Mouse (Mus musculus) embryo, embryonic 11.5 days (tissue): ENCODE data around the gene Map3k12.

ENCODE experiments used
- DNase-seq: peaks from one replicate; pipeline ENCODE4 v3.0.0-alpha.2; 2012; ENCODE audit warnings: low read depth, low spot score

Gene Map3k12

DNA sequence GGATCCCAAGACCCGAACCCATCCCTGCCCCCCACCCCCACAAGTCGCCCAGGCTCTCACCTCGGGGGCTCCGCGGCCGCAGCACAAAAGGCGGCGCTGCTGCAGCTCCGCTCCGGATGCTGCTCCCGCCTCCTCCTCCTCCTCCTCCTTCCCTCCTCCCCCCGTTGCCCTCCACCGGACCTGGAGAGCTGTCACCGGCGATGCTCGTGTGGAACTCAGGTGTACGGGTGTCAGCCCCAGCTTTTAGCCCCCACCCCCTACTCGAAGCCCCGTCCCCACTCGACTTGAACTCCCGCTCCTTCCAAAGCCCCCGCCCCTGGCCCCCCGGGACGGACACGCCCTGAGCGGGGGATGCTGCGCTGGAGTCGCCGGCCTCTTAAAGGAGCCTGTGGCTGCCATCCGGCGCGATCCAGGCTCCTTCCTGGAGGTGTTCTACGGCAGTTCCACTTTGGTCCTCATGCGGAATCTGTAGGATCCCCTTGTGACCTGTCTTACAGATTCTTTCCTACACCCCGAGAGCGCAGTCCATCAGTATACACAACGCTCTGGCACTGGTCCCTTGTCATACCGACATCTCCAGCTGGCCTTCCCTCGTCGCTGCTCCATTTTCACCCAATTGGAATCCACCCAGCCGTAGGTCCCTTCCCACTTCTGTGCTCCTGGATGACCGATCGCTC is at the start of gene Map3k12:
Gene Map3k12 (minus strand): TSS at position 337 of the 677 bp plus-strand sequence.
- DNase-seq = no peak

DNA sequence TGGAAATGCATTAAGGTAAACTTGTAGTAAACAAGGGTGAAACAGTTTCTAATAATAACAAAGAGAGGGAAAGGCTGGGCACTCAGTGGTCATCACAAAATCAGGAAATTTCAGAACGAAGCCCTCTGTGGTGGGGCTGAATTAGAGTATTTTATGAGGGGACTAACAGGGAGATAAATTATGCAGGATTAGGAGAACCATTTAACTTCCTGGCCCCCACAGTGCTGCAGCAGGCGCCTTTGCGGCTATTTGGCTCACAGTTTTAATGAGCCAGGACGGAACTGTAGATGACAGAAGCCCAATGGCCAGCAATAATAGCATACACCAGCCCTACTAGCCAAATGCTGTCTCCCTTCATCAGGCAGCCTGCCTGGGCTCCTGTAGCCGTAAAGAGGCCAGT is 46.8 kb upstream of the Map3k12 start:
- DNase-seq = no peak

DNA sequence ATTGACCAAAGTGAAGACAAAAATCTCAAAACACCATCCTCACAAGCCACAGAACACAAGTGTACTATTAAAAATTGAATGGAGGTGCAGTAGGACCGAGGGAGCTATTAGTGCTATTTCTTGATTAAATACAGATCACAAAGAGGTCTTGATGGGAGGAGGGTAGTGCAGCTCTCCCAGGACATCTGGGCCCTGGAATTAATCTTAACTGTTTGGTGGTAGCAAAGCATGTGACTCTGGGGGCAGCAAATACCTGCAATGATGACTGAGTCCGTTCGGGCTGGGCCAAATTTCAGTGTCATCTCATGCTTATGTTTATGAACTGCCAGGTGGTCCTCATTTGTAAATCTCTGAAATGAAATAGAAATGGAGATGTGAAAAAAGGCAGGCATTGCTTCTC is 46.2 kb upstream of the Map3k12 start:
- no peak for DNase-seq

DNA sequence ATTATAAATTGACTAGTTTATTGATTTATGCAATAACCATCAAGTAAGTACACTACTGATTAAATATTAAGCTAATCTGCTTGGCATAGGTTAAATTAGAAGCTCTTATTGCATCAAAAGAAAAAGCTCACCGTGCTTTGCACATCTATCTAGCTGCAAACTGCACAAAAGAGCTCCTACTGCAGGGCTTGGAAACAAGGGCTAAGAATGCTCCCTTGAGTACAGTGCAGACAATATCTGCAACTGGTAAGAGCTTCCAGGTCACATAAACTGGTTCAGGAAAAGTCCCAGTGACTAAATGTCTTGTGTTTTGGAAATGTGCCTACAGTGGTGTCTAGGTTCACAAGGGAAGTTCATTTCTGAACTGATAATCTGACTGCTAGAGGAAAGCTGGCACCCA is 45.6 kb upstream of the Map3k12 start:
- DNase-seq = no peak

DNA sequence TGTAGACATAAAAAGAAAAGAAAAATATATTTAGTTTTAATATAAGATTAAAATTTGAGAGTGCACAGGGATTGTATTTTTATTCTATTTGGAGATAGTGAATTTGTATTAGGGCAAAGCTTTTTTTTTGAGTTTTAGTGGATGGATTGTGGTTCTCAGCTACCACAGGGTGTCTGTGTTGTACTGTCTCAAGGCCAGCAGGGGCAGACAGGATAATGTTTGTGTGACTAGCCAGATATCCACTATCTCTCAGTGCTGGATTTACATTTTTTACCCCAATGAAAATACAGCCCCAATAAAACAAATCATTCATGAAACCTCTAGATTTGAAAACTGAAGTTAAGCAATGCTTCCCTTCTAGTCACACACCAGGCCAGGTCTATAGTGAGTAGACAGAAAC is 40.7 kb upstream of the Map3k12 start:
- DNase-seq = no peak

DNA sequence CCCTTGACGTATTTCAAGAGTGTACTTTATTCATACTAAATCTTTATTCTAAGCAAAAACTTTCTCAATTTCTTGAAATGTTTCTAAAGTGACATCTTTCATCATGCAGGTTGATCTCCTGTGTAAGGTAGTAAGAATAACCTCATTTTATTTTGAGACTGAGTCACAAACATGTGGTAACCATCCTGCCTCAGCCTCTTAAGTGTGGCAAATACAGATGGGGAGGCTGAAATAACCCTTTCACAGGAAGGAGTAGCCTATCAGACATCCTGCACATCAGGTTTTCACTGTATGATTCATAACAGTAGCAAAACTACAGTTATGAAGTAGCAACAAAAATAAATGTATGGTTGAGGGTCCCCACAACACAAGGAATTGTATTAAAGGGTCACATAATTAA is 38.7 kb upstream of the Map3k12 start:
- no peak for DNase-seq

DNA sequence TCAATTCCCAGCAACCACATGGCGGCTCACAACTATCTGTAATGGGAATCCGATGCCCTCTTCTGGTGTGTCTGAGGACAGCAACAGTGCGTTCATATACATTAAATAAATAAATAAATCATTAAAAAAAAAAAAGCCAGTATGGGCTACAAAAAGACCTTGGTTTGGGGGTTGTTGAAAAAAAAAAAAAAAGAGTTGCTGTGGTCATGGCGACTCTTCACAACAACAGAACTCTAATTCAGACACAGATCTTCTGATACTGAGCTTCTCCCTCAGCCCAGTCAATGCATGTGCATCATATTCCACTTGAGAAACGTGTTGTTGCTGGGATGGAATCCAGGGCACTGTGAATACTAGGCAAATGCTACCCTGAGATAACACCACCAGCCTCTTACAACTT is 35.7 kb upstream of the Map3k12 start:
- DNase-seq = no peak

DNA sequence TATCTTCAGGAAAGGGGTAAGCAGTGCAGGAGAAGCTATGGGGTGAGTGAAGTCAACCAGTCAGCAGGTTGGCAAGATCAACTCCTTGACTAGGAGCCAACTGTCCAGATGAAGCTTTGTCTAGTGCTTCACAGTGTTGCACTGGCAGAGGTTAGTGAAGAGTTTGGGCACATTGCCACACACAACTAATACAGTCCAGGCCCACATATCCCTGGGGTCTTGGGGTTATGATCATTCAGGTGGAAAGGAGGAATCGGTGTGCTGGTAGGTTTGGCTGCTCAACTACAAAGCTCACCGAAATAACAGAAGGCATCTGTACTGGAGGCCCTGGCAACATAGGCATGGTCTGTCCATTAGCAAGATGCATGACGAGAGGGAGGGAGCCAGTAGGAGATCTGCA is 30.6 kb upstream of the Map3k12 start:
- DNase-seq = no peak

DNA sequence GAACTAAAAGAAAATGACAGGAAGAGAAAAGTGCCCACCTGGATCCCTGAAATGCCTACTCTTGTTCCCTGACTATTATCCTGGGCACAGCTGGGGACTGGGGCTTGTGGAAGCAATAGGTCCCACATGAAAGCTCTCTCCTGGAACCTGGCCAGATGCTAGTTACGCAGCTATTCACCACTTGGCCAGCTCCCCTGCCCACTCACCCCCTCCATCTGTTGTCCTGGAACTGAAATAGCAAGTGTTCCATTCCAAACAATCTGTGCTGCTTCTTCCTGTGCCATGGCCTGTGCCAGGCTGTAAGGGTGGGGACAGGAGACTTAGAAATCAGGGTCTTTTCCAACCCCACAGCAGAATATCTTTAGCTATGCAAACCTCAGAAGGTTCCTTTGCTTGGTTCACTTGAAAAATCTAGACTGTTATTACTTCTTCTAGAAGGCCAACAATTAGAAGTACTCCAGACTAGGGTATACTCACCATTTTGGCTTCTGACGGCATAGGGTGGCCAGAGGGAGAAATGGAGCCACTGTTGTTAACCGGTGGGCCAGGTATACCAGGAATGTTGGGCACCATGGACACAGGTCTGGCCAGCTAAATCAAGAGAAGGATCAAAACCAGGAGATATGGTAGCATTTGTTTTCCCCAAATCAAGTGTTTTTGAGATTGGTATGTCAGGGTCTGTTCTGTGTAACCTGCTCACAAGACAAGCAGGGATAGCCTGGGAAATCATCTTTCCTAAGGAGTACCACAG is 30.0 kb upstream of the Map3k12 start:
- no peak for DNase-seq

DNA sequence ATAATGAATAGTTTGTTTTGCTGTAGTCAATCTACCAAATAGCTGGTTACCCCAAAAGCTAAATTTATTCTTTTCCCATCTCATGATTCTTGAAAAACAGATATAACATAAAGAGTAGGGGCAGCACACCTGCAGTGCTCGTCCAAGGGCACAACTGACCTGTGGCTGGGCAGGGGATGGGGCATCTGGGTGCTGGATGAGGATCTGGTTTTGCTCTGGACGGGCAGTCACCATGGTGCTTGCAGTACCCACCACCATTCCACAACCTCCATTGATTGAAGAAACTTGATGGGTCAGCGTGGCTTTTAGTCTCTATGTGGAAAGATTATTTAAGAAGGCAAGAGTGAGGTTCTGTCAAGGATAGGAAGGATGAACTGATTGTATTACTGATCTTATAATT is 29.4 kb upstream of the Map3k12 start:
- DNase-seq = no peak

DNA sequence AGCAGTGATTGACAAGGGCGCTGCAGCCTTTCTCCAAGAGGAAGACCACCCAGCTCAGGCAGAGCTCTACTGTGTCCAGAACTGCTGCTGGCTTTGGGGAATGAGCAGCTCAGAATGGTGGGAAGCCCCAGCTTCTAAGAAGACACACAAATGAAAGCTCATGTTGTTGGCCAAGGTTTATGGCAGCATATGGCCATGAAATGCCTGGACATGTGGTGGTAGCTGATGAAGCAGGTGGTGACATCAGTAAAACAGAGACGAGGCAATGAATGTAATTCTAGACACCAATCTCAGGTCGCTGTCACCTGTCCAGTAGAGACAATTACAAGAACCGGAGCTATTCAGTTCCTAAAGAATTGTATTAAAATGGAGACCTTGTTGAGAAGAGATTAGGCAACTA is 27.9 kb upstream of the Map3k12 start:
- no peak for DNase-seq

DNA sequence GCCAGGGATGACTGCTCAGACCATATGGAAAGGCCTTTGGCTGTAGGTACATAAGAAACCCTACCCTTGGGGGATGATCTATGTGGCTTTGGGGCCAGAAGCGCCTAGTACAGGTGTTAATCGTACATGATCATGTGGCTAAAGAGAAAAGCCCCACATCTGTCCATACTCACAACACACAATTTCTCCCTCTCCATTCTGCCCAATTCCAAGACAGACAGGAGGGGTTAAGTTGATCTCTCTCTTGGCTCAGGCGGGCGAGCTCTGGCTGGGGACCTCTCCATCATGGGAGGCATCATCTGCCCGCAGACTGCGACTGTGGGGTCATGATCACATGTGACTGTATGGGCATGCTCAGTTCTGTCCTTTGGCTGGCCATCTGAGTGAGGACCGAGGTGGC is 17.1 kb upstream of the Map3k12 start:
- DNase-seq = no peak

DNA sequence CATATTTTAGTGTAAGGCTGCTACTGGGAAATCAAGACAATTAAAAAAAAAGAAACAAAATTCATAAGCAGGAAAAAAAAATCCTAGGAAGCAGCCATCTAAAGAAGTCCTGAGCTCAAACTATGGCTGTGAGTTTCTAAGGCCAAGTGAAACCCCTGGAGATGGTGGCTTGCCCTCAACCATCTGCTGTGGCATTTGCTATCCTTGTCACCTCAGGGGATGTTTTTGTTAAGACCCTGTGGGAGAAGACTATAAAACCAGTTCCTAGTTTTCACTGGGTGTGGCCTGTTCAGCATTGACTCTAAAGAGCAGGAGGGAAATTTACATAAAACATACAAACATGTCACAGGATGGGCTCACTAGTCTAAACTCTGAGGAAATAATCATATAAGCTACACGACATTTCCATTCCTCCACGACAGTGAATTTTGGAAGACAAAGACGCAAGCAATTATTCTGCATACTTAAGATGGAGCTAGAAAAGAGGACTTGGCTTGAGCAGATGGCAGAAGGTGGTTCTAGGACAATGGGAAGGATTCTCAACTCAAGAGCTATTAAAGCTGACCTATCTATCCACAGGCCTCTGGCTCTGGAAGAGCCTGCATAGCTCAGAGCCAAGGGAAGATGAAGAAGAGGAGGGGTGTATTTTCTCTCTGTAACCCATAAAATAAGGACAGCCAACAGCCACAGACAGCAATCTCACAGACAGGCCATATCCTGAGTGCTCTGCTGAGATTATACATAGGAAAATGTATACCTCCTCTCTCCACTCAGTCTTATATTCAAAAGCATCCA is 15.4 kb upstream of the Map3k12 start:
- DNase-seq = no peak

DNA sequence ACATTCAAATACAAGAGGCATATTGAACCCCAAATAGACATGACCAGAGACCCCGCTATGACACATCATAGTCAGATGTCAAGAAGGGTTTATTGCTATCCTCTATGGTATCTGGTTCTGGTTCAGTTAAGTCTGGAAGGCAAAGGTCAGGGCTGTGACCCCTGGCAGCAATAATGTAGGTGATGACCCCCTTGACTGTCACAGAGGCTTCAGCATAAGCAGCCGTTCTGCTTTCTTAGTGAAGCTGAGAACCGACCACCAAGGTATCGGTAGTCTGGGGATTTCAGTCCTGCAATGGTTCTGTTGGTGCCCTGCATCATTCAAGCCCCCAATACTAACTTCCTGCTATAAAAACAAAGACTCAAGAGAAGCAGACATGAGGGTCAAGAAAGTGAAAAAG is 14.7 kb upstream of the Map3k12 start:
- no peak for DNase-seq

DNA sequence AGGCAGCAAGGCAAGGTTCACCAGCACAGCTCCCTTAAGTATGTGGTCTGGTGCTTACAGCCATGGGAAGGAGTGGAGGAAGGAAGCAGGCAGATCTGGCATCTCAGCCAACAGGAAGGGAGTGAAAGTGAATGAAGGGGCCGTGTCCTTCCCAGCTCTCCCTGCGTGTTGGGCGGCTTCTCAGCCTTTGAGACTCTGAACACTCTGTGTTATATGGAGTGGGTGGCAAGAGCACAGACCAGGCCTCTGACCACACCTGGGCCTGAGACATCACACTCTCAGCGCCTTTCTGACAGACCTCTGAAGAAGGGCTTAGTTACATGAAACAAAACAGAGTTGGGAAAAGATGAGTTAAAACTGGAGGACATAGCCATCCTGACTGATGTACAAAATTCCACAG is 13.7 kb upstream of the Map3k12 start:
- no peak for DNase-seq

DNA sequence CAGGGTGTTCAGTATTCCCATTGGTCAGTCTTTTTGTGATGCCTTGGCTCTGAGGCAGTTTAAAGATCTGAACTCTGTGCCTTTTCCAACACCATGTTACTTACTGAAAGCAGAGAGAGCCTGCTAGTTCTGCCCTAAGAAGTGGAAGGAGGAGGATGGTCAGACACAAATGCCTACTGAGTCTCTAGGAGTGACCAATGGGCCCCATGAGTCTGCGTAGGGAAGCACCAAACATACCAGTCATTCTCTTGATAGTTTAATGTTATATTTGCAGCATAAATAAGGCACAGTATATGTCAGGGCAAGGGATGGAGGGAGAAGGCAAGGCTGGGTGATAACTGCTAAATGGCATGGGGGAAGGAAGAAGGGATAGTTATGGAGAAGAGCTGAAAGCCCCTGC is 11.5 kb upstream of the Map3k12 start:
- no peak for DNase-seq

DNA sequence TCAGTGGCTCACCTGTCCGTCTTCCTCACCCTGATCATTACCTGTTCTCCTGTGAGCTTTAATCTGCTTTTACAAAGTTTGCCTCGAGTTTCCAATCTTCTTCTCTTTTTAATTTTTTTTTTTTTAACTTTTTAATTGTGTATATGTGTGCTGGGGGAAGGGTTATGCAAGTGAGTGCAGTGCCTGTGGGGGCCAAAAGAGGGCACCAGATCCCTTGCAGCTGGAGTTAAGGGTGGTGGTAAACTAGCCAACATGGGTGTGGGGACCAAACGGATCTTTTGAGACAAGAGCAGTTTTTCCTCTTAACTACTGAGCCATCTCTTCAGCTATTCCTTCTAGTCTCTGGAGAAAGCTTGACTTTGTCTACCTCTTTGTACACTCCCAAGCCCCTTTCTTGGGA is 11.1 kb upstream of the Map3k12 start:
- DNase-seq = no peak

DNA sequence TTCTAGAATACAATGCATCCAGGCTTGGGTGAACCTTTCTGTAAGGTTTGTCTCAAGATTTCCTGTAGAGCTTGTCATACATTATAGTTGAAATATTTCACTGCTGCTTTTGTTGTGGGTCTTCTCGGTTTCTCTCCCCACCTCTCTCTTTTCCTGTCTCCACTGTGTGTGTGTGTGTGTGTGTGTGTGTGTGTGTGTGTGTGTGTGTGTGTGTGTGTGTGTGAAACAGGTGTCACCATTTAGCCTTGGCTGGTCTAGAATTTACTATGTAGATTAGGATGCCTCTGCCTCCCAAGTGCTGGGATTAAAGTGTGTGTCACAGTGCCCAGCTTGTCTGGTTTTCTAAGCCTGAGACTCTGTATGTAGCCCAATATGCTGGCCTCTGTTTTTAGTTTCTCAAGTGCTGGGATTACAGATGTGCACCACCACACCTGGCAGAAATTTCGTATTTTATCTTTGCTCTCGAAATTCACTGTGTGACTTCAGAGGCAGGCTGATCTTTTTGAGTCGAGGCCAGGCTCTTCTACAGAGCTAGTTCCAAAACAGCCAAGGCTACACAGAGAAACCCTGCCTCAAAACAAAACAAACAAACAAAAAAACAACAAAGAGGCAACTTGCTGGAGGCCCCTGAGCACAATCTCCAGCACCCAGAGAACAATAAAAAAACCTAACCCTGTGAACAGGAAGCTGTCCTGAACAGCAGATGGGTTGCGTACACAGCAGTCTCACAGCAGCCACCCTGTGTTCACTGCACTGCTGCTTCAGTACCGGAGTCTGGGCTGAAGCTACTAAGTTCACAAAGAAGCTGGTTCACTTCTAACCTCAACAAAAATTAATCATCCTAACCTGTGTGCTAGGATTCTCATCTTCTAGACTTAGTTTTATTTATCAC is 9.5 kb upstream of the Map3k12 start:
- no peak for DNase-seq

DNA sequence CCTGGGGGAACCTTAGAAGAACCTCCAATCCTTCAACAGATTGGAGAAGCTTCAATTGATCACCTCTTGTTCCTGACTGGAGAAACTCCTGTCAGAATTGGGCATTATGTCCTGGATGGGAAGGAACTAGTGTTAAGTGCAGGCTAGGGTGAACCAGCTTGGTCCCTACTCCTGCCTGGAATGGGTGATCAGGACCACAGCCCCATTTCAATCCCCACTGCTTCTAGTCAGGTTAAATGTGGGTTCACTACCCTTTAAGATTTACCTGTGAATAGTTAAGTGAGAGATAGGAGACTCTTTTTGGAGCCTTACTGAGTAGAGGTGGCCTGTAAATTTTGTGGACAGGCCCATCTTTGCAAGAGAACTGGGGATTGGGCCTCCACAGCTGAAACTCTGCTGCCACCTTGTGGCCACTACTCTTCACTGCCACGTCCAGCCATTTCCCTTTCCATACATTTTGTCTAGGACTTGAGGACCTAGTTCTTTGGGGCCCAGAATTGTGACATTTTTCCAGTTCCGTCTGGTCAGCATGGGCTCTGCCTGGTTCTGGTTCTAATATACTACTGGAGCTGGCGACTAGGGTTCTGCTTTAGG is 8.1 kb upstream of the Map3k12 start, which contains the start of gene Npff:
Gene Npff (minus strand): TSS at position 51 of the 594 bp plus-strand sequence.
- DNase-seq = peak; percentile 62

DNA sequence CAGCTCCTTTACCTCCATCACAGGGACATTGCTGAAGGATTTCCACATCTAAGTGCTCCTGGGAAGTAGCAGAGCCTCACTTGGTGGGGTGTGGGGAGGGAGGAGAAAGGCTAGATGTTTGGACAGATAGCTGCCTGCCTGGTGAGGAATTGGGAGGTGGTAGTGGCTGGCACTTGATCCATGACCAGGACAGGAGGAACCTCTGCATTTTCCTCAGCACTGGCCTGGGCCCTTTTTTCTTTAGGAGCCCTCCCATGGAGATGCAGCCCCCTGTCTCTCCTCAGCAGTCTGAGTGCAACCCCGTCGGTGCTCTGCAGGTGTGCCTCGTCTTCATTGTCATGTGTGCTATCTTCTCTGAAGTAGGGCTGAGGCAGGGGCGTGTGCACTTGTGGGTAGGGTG is 4.6 kb upstream of the Map3k12 start:
- DNase-seq = no peak

DNA sequence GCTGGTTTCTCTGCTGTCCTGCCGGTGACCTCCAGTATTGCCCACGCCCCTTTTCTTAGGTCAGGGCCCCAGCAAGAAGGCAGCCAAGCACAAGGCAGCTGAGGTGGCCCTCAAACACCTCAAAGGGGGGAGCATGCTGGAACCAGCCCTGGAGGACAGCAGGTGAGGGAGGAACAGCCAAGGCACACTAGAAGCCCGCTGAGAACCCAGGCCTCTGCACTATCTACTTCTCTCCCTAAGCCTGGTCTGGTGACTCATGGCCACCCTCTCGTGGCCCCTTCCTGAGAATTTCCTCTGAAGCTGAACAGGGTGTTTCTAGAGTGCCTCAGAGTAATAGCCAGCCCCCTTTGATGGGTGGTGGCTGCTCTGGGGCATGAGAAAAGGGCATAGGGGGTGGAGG is 3.6 kb upstream of the Map3k12 start:
- DNase-seq = no peak
